Mouse (Mus musculus) neural tube, embryonic 10.5 days (tissue): ENCODE measurements around the gene Ifna4.
A peak's percentile ranks its signal among the peaks of the same experiment; 100 is the strongest.

Experiments
- DNase-seq: peaks from one replicate; pipeline ENCODE4 v3.0.0-alpha.2; 2017; ENCODE audit warnings: low spot score; ENCODE audit errors: extremely low spot score

Gene Ifna4

GRCm38 (mm10) chr4:88865011-88865569 is 23.4 kb downstream of the Ifna4 start:
- no peak for DNase-seq

DNA sequence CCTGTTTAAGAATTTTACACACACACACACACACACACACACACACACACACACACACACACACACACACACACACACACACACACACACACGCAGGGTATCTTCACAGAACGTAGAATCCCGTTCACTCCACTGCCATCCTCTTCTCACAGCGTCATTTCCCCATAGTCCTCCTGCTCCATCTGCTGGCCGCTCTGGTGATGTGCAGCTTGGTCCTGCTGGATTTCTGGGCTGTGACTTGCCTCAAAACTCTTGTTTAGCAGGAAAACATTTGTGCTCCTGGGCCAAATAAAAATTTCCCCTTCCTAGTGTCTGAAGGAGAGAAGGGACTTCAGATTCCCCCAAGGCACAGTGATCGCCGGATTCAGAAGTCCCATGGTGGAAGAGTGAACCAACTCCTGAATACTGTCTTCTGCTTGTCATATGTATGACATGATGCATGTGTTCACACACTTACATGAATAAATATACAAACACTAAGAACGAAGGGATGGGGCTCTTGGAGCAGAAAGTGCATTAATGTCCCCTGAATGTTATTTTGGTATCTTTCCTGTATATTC is 25.8 kb downstream of the Ifna4 start:
- DNase-seq = peak; percentile 83

DNA sequence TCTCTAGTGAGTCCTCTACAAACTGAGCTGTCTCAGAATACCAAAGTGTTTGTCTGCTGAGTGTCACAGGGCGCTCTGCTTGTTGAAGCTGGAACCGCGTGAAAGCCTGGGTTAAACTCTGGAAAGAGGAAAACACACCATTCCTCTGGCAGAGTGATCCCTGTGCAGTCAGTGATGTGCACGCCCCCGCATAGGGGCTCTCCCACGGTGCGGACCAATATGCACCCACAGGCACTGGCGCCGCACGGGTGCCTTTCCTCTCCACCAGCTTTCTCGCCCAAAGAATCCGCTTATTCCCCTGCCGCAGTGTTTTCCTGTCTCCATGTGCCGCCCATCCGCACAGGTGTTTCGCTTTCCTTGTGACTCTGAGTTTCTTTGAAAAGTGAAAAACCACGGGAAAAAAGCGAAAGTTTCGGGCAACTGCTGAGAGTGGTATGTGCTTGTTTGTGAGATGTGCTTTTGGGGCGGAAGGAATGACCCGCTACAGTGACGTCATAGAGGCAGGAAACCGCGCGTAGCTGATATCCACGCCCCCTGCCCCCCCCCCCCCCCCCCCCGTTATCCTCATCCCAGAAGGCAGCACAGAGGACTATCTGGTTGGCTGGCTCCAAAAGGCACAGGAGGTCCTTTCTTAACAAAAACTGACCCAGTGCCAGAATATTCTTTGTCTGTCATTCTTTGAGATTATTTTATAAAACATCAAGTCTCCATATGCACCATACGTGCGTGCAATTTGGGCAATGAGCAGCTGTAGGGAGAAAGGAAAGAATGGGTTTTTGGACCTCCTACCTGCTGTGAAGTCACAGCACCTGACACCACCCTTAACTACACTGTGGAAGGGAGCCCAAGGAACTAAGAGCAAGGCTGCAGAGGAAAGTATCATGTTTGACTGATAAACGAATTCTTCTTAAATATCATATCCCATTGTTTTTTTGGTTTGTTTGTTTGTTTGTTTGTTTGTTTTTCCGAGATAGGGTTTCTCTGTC is 26.6 kb downstream of the Ifna4 start:
- DNase-seq = peak; percentile 60

DNA sequence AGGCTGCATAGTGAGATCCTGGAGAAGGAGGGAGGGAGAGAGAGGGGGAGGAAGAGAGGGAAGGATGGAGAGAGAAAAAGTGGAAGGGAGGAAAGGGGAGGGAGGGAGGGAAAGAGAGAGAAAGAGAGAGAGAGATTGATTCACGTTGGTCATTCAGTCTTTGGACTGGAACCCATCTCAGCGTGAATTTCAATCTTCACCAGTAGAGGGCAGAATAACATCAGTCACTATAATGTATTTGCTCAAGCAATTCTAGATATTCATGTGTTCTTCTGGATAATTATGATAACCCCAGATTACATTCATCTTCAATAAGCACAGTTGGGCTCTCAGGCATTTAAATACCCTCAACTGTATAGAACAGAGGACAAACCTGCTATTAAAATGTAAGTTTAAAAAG is 31.0 kb downstream of the Ifna4 start:
- no peak for DNase-seq

DNA sequence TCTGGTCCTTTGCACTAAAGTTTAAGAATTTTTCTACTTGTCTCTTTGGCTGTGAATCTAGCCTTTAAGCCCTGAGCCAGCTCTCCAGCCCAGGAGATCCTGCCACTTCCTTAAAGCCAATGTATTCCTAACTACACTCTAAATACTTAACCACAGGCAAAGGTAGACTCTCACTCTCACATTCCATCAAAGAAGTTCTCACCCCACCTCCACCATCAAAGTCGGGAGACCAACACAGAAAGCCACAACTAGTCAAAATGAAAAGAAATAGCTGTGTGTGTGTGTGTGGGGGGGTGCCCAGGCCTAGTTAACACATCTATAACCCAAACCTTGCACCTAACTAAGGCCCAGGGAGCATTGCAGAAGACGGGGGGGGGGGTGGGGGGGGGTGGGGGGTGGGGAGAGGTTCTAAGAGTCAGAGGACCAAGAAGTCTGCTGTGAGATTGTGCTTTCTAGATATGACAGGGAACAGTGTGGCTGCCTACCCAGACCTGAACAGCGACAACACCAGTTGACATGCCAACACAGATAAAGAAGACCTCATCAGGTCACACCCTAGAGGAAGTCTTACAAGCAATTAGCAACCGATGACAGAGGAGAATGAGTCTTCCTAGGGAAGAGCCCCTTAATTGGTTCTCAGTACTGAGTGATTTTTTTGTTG is 33.9 kb downstream of the Ifna4 start:
- DNase-seq = no peak

DNA sequence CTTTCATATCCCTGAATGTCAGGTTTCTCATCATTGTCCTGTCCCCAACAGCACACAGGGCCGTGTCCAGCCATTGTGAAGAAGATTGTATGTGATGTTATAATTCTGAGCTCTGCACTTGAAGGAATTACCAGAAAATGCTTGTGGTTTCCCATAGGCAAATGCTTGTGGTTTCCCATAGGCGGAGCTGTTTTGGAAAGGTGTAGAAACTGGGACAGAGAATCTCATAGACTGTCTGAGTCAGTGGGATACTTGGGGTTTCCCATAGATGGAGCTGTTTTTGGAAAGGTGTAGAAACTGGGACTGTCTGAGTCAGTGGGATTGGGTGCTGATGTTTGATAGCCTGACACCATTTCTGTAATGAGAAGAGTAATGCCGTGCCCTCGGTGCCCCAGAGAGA is 34.9 kb downstream of the Ifna4 start:
- DNase-seq = no peak

DNA sequence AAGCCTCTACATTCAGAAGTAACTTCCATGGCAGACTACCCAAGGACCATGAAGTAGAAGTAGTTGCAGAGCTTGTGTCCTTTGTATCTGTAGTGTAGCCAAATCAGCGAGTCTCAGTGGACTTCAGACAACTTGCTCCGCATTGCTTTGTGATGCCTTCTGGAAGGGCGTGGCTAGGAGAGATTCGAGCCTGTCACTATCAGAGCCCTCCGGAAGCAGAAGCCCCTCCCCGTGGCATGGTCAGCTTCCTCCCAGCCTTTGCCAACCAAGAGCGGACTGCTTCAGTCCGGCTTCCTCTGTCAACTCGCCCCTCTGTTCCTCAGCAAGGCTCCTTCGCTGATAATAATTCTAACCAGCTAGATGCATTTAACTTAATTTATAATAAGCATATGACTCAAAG is 36.6 kb downstream of the Ifna4 start:
- no peak for DNase-seq

DNA sequence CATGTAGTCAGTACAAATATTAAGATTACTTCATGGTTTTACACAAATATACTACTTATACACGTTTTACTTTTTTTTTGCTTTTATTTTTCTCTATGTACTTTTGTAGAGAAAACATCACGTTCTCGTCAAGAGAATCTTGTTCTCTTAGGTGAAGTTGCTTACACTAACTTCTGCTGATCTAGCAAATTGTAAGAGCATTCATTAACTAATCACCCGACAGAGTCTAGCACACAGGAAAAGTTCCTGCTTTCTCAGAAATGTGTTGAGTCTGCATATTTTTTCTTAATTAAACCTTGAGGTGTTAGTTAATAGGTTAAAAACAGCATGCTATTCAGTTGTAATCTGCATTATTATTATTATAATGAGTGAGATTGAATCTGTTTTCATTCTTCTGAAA is 37.1 kb downstream of the Ifna4 start:
- no peak for DNase-seq

DNA sequence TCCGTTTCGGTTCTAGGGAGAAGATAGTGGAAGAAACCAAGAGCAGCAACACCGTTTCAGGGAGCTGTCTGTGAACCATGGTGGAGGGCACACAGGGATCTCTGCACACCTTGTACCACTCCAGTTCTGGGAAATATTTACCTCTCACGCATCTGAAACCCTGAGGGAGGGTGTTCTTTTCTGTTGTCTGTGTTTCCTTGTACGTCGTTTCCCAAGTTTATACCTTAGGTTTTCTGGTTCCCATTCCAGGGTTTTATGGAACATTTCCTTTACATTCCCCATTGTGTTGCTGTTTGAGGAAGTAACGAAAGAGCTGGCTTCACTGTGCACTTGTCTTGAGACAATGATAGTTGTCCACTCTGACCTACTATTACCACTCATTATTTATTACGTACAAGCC is 38.4 kb downstream of the Ifna4 start, which contains the start of gene Ifne:
Gene Ifne, minus strand, starts transcription at position 101 of the 400 bp plus-strand sequence.
- DNase-seq = no peak

GRCm38 (mm10) chr4:88888236-88888635 is 46.6 kb downstream of the Ifna4 start:
- DNase-seq = no peak
